Mouse (Mus musculus) hindbrain, postnatal 0 days (tissue): Measurements from ENCODE around the gene Zfp704. TPM values are rescaled to one million over a fixed set of nuclear protein-coding genes. Genes with fewer than 3 reads are reported as not detected.

Experiments used
- ATAC-seq: fragments of 200-750 bp; cut with Nextera tagmentation; 2 replicates; pipeline ENCODE4 v1.8.0; 2017; ENCODE audit warnings: mild to moderate bottlenecking, moderate TSS enrichment, moderate library complexity
- DNase-seq: peaks from one replicate; pipeline ENCODE4 v3.0.0-alpha.2; 2015; ENCODE audit warnings: low spot score
- H3K27ac ChIP-seq: fragments of 300-500 bp; sonication (generic); 2 replicates; pipeline ENCODE4 v1.5.1; 2014; ENCODE audit warnings: mild to moderate bottlenecking
- H3K27me3 ChIP-seq: fragments of 300-500 bp; sonication (generic); 2 replicates; pipeline ENCODE4 v1.6.1; 2014; ENCODE audit warnings: low read length, mixed read lengths; ENCODE audit not compliant: insufficient read depth
- H3K36me3 ChIP-seq: fragments of 300-500 bp; sonication (generic); 2 replicates; pipeline ENCODE4 v1.6.1; 2014; ENCODE audit warnings: low read length, mixed read lengths; ENCODE audit not compliant: insufficient read depth
- H3K4me1 ChIP-seq: fragments of 300-500 bp; sonication (generic); 2 replicates; pipeline ENCODE4 v1.6.1; 2014; ENCODE audit warnings: antibody characterized with exemption, low read length, mixed read lengths; ENCODE audit not compliant: insufficient read depth
- H3K4me2 ChIP-seq: fragments of 300-500 bp; sonication (generic); 2 replicates; pipeline ENCODE4 v1.6.1; 2014; ENCODE audit warnings: low read depth, mild to moderate bottlenecking, low read length, moderate library complexity, mixed read lengths
- H3K4me3 ChIP-seq: fragments of 300-500 bp; sonication (generic); 2 replicates; pipeline ENCODE4 v1.5.1; 2014; ENCODE audit warnings: low read length
- H3K9ac ChIP-seq: fragments of 300-500 bp; sonication (generic); replicated peaks from 2 replicates; pipeline ENCODE4 v1.6.1; 2014; ENCODE audit warnings: mild to moderate bottlenecking, low read length, moderate library complexity, mixed read lengths
- H3K9me3 ChIP-seq: fragments of 300-500 bp; sonication (generic); 2 replicates; pipeline ENCODE4 v1.6.1; 2016; ENCODE audit warnings: low read length, mixed read lengths
- CTCF ChIP-seq: IDR thresholded peaks from 2 replicates; pipeline ENCODE4 v1.5.1; 2016; ENCODE audit warnings: antibody characterized with exemption, control low read depth, low read depth
- WGBS: fragments of 180-500 bp; shearing (Covaris S2); extraction: QIAGEN DNeasy Blood & Tissue Kit; methylation state at CpG from one replicate; pipeline ENCODE4 v1.1.7; 2014; 5-methylcytosine and 5-hydroxymethylcytosine counted together
- polyA plus RNA-seq: library from polyadenylated mRNA; unstranded; fragments of >200 nt; fragmentation: Nextera tagmentation; extraction: Ambion mirVana; gene quantifications from 2 replicates; pipeline ENCODE4 v1.2.1, GENCODE M21; 2015
- total RNA-seq: library from RNA; depleted of rRNA; stranded (reverse); fragments of >200 nt; gene quantifications from 2 replicates; pipeline ENCODE4 v1.2.3, GENCODE M21; 2014

The Zfp704 gene
- total and polyA plus RNA-seq, 2 experiments from 2014 or later, result 11.2 to 57.5 TPM

DNA sequence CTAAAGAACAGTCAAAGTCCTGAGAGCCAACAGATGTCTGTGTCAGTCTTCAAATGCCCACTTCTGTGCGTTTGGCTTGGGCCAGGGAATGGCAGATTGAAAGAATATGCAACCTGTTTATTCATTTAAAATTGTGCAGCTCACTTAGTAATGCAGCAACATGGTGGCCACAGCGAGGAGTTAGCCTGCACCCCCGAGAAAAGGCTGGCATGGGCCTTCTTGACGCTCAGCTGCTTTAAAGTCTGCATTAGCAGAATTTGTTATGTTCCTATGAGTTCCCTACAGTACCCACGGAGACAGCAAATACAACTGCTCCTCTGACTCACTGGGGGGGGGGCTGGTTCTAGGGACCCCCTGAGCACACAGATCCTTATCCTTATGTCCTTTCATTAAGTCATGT lies 184.2 kb downstream of the Zfp704 start:
- H3K9me3 ChIP-seq, result no peaks in the 10 kb centered on the region
- WGBS, result 85% methylated on average over 5 of the region's 5 CpGs
- no peaks in the 10 kb centered on the region for H3K36me3 ChIP-seq
- no peak for TF ChIP-seq CTCF
- H3K4me3 ChIP-seq, result no peak overlapping the region
- no peak overlapping the region for H3K4me2 ChIP-seq
- no peak for DNase-seq
- no peaks in the 10 kb centered on the region for H3K4me1 ChIP-seq
- no peak overlapping the region for H3K9ac ChIP-seq
- no peak overlapping the region for H3K27ac ChIP-seq
- no peaks in the 10 kb centered on the region for H3K27me3 ChIP-seq
- ATAC-seq, result no peak

DNA sequence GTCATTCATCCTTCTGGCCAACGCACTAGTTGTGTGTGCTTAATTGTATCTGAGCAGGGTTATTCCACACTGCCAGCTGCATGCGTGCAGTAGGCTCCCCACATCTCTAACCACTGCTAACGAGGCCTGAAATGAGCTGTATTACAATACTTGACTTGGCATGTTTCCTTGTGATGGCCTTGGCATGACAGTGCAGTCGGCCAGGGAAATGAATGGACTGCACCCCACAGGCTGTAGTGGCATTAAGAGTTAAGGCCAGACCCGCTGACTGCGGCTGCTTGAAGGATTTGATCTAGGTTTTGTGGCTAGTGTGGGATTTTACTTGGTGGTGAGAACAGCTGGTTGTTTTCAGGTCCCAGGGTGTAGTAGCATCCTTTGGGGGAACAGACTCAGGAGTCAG lies 185.2 kb downstream of the Zfp704 start:
- Histone ChIP-seq H3K36me3 (no peaks in the 10 kb centered on the region), H3K27me3 (no peaks in the 10 kb centered on the region), H3K9ac (no peak overlapping the region), H3K4me2 (no peak overlapping the region), H3K27ac (no peak overlapping the region), H3K9me3 (no peaks in the 10 kb centered on the region), H3K4me3 (no peak overlapping the region), H3K4me1 (no peaks in the 10 kb centered on the region)
- no peak for DNase-seq
- ATAC-seq, result peak; percentile 36; the same call in 1 of the 2 replicates
- WGBS, result 49% methylated on average over 6 of the region's 6 CpGs
- TF ChIP-seq CTCF, result no peak

DNA sequence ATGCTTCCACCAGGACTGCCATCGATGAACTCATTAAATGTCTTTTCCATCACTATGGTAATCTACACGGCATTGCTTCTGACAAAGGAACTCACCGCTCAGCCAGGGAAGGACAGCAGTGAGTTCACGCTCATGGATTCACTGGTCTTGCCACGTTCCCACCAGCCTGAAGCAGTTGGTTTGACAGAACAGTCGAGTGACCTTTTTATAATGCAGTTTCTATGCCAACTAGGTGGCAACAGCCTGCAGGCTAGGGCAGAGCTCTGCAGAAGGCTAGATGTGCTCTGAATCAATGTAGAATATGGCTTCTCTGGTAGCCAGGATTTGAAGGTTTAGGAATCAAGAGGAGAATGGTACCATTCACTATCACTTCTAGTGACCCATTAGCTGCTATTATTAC lies 186.2 kb downstream of the Zfp704 start:
- H3K4me2 ChIP-seq, result no peak overlapping the region
- no peak overlapping the region for H3K27ac ChIP-seq
- H3K4me1 ChIP-seq, result no peaks in the 10 kb centered on the region
- WGBS, result 60% methylated on average over 6 of the region's 6 CpGs
- TF ChIP-seq CTCF, result no peak
- H3K27me3 ChIP-seq, result no peaks in the 10 kb centered on the region
- no peaks in the 10 kb centered on the region for H3K36me3 ChIP-seq
- no peak overlapping the region for H3K9ac ChIP-seq
- H3K9me3 ChIP-seq, result no peaks in the 10 kb centered on the region
- H3K4me3 ChIP-seq, result no peak overlapping the region
- DNase-seq (no peak), ATAC-seq (peak; percentile 80)

DNA sequence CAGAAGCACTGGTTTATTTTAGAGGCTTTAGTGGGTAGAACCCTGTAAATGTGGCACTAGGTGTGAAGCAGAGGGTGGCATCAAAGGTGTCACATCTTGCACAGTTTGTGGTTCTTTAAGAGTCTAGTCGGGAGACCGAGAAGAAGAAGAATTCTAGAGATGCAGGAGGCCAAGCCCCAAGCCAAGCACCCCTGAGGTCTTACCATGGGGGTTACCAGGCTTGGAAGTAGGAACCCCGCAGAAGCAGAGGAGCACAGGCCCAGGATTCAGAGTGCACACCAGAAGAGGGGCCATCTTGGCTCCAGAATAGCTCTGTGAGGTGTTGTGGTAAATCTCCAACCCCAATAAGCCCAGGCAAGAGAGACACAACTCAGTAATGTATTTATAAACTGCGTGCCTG lies 201.0 kb downstream of the Zfp704 start:
- no peaks in the 10 kb centered on the region for H3K27me3 ChIP-seq
- H3K9ac ChIP-seq, result no peak overlapping the region
- H3K27ac ChIP-seq, result no peak overlapping the region
- no peak for TF ChIP-seq CTCF
- H3K4me1 ChIP-seq, result 0 out of 2 replicates have a peak, but pooled peaks cover under 1% of the 10 kb centered on the region
- no peak overlapping the region for H3K4me2 ChIP-seq
- 91% methylated on average over 4 of the region's 4 CpGs for WGBS
- H3K9me3 ChIP-seq, result no peaks in the 10 kb centered on the region
- no peak overlapping the region for H3K4me3 ChIP-seq
- DNase-seq (no peak), ATAC-seq (no peak)
- H3K36me3 ChIP-seq, result no peaks in the 10 kb centered on the region

DNA sequence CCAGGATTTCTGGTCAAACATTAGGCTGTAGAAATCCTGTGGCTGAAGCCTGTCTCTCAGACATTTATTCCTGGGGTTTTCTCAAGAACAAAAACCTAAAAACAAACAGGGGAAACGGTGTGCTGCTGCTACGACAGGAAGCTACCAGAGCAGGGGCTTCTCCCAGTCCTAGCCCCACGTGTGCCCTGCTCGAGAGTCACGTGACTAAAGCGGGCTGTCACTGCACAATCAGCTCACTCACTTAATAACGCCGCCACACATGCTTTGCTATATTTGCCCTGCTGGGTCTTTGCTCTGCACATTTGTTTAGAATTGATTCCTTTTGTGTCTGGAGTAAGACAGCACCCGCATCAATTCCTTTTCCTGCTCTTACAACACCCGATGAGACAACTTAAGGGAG lies 202.1 kb downstream of the Zfp704 start:
- Histone ChIP-seq H3K4me3 (no peak overlapping the region), H3K36me3 (no peaks in the 10 kb centered on the region), H3K4me2 (no peak overlapping the region), H3K4me1 (peaks cover 11% of the 10 kb centered on the region), H3K9me3 (no peaks in the 10 kb centered on the region), H3K27ac (no peak overlapping the region), H3K27me3 (no peaks in the 10 kb centered on the region), H3K9ac (no peak overlapping the region)
- 77% methylated on average over 10 of the region's 10 CpGs for WGBS
- ATAC-seq (no peak), DNase-seq (no peak)
- TF ChIP-seq CTCF, result no peak

DNA sequence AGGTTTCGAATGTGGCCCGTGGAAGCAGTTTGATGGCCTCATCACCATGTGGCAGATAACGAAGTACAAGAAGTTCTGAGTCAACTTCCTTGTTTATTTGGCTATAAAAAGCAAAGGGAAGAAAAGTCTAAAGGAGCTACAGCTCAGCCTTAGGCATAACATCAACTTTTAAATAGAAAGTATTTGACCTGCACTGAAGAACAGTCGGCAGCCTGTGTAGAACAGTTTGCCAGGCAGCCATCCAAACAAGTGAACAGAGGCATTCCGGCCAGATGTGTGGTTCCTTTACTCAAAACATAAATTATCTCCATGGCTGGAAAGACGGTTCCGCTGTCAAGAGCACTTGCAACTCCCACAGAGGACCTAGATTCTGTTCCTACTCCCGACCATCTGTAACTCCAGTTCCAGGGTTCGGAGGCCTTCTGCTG lies 202.8 kb downstream of the Zfp704 start:
- Histone ChIP-seq H3K4me2 (no peak overlapping the region), H3K9me3 (no peaks in the 10 kb centered on the region), H3K4me3 (no peak overlapping the region), H3K27ac (no peak overlapping the region), H3K4me1 (peaks cover 14% of the 10 kb centered on the region), H3K36me3 (no peaks in the 10 kb centered on the region), H3K27me3 (no peaks in the 10 kb centered on the region), H3K9ac (no peak overlapping the region)
- no peak for TF ChIP-seq CTCF
- ATAC-seq, result no peak
- WGBS, result 76% methylated on average over 9 of the region's 9 CpGs
- no peak for DNase-seq

DNA sequence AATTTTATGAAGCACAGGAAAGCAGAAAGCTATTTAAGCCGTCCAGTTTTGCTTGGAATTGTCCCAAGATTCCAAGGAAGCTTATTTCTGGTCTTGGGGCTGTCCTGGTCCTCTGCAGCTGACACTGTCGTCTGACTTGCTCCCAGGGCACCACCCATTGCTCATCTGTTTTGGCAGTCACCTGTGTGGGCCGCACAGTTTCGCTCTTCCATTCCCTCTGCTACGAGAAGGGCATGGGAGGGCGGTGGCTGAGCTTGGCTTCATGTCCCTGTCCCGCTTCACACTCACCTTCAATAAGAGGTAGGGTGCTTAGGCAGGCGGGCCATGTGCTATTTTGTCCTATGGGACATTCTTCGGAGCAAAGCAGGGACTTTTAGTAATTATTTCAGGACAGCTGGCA lies 204.5 kb downstream of the Zfp704 start:
- Histone ChIP-seq H3K4me2 (no peak overlapping the region), H3K4me3 (no peak overlapping the region), H3K9me3 (no peaks in the 10 kb centered on the region), H3K27me3 (no peaks in the 10 kb centered on the region), H3K9ac (no peak overlapping the region), H3K36me3 (no peaks in the 10 kb centered on the region), H3K4me1 (peaks cover 20% of the 10 kb centered on the region), H3K27ac (no peak overlapping the region)
- no peak for DNase-seq
- TF ChIP-seq CTCF, result no peak
- 62% methylated on average over 9 of the region's 9 CpGs for WGBS
- ATAC-seq, result no peak
